Mouse (Mus musculus): ENCODE measurements around the gene Prr12. TPM values are rescaled to one million over a fixed set of nuclear protein-coding genes. Genes with fewer than 3 reads are reported as not detected.
"Not testable (repeated sequence)": the region's sequence is repeated elsewhere in the genome, so short reads cannot be mapped to it uniquely, and the experiment has no call there.

Gene Prr12
- 42.6 and 44.6 TPM in 2 replicates for total RNA-seq (2021)
- long read RNA-seq, experiment 1, partial matches to known transcripts: 8 of 14 reads
- long read RNA-seq, experiment 1, other reads (novel, unspliced or antisense): 5 of 14 reads
- long read RNA-seq, experiment 2, partial matches to known transcripts: 2 of 6 reads
- long read RNA-seq, experiment 2, other reads (novel, unspliced or antisense): 2 of 6 reads

GRCm38 (mm10) chr7:45052862-45053116, at the start of gene Prr12:
TSS of gene Prr12 (minus strand) at chr7:45052881.
- no peak for DNase-seq

GRCm38 (mm10) chr7:45102441-45102840, 49.8 kb upstream of the Prr12 start:
- DNase-seq: peak; percentile 8

DNA sequence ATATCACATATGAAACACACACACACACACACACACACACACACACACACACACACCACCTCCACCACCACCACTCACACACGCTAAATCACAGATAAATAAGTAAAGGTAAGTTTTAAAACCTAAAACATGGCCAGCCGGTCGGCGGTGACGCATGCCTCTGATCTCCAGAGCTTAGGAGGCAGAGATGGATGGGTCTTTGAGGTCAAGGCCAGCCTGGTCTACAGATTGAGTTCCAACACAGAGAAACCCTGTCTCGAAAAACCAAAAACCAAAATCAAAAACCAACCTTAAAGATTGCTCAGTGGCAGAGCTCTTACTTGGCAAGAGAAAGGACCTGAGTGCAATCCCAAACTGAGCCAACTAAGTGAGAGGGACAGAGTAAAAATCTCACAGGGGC, 47.4 kb upstream of the Prr12 start:
- DNase-seq: peak; percentile 69

GRCm38 (mm10) chr7:45098541-45099240, 46.0 kb upstream of the Prr12 start:
- DNase-seq: peak; percentile 38

DNA sequence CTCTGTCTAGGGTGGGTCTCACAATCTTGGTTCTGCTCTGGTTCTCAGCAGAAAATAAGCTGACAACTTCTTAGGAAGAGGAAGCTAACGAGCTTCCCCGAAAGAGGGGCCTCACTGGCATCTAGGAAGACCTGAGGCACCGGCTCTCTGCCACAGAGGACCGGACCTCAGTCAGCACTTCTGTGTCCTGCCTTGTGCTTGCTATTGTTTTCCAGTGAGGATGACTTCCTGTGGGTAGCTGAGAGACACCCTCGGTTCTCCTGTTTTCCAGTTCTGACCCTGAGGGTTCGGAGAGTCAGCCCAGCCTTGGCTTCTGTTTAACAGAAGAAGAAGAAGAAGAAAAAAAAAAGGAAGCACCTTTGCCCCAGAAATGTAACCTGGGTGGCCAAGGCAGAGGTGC, 44.8 kb upstream of the Prr12 start:
- peak; percentile 29 for DNase-seq

DNA sequence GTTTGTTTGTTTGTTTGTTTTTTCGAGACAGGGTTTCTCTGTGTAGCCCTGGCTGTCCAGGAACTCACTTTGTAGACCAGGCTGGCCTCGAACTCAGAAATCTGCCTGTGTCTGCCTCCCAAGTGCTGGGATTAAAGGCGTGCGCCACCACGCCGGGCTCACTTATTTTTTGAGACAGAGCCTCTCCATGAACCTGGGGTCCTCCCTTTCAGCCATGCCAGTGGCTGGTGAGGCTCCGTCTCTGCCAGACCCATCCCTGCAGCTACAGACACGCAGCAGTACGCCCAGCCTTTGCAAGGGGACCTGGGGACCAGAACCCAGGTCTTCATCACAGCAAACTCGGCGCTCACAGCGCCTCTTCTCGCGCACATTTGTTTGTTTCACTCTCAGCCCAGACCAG, 43.3 kb upstream of the Prr12 start:
- DNase-seq: not testable (repeated sequence)

DNA sequence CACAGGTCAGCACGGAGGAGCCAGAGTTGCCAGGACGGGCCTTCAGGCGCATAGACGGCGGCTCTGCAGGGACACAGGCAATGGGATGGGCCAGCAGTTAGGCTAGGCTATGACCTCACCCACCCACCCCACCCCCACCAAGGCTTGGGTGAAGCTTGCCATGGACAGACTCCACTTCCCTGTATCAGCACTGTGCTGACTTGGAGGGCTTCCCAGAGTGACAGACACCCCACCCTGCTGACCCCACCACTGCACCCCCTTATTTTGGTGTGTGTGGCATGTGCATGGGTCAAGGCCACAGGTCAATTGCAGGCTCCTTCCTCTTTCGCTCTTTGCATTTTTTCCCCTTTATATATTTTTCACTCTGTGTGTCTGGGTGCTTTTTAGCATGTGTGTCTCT, 42.7 kb upstream of the Prr12 start:
- DNase-seq: peak; percentile 4

- DNase-seq: peak; percentile 2
Observed at GRCm38 (mm10) chr7:45094121-45094520, 41.4 kb upstream of the Prr12 start.

DNA sequence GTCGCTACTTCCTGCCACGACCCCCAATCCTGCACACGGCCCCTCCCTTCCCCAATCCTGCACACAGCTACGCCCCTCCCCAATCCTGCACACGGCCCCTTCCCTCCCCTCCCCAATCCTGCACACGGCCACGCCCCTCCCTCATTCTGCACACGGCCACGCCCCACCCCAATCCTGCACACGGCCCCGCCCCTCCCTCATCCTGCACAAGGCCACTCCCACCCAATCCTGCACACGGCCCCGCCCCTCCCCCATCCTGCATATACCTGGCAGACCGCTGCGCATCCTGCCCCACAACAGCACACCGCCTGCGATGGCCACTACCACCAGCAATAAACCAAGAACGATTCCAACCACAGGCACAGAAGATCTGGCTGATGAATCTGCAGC, 40.8 kb upstream of the Prr12 start:
- peak; percentile 28 for DNase-seq

DNA sequence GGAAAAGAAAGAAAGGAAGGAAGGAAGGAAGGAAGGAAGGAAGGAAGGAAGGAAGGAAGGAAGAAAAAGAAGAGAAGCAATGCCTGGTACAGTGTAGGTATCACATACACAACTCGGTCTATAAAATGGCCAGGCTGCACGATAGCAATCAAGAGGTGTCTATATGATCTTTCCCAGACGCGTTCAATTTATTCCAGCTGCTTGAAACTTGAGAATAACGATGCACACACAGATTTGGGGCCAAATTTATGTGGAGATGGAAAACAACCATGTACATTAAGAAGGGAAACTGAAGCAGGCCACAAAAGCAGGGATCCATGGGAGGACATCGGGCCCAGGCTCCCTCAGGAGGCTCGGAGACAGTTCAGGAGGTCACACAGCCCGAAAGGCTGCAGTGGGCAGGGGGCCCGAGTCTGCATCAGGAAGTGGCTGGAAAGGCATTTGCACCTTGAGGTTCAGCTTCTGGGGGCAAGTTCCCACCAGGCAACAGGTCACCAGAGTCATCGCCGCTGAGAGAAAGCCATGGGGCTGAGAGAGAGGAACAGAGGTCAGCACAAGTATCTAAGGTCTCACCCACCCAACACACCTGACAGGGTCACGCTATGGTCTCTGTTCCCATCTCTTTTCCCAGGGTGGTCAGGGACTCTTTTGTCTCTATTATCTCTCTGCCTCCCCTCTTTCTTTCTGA, 40.3 kb upstream of the Prr12 start:
- peak; percentile 5 for DNase-seq

DNA sequence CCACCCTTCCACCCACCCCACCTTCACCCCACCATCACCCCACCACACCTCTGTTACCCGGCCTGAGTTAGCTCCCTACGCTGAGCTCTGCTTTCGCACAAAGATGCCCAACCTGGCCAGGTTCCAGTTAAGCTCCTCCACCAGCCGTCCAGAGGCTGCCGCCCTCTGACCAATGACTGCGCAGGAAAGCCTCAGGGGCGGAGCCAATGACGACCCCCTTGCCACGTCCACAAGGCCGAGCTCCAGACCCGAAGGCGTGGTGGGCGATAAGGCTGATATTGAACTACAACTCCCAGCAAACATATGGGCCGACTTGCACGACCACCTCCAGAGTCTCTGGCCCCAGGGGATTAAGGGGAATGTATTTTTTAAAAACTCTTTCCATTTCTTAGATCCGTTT, 39.4 kb upstream of the Prr12 start, which contains the start of gene Rcn3:
TSS of gene Rcn3 (minus strand) at position 174 of the 400 bp plus-strand sequence.
- peak; percentile 91 for DNase-seq

DNA sequence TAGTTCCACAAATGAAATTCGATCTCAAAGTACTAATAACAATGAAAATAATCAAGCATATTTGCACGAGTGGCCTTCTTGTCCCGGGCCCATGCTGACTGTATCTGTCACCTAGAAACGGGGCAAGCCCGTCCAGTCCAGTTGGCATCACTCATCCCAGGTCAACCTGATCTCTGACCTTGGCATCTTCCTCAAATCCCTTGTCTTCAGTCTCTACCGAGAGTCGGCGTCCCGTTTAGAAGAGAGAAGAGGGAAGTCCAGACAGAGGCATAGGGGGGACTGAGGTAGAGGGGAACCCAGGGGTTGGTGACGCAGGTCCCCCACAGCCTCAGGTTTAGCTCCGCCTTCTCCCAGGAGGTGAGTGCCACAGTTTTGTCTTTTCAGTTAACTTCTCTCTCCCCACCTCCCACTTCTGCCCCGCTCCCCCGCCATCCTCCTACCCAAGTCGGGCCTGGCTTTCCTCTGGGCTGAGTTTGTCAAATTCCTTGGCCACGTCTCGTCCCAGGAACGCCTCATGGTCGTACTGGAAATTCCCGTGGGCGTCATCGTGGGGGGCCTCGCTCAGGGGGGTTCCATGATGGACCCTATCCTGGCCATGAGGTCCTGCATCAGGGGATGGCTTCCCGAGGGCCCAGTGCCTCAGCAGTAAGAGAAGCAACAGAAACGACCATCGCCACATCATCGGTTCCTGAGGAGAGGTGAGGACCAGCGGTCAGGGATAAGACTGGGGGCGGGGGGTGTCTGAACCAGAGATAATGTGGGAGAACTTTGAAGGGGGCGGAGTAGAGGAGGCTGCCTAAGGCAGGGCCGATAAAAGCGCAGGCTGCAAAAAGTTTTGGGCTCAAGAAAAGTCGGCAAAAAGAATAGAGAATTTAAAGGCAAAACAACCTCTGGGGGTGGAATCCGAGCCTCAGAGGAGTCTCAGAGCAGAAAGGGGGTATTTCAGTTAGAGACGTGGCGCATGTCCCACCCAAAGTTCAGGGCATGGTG, 38.6 kb upstream of the Prr12 start:
- peak; percentile 26 for DNase-seq

DNA sequence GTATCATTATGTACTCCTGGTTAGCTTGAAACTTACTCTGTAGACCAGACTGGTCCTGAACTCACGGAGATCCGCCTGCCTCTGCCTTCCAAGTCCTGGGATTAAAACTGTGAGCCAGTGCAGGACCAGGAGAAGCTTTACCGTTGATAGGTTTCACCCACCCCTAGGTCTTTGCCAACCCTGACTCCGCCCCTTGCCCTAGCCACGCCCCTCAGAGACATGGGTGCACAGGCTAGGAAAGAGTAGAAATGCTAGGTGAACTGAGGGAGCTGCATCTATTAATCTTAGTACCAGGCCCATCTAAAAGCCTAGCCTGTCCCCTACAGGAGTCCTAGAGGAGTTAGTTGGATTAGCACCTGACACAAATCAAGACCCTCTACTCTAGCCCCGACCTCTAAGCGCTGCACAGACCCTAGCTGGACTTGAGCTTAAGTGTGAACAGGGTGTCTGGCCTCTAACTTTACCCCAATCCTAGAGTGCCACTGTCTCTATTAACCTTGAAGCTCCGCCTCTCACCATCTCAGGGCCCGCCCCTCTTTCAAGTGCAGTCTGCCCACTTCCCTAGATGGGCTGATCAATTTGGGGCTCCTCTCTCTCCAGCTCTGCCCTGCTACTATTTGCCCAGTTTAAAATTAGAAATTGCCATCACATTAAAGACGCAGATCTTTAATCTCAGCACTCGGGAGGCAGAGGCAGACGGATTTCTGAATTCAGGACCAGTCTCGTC, 37.7 kb upstream of the Prr12 start:
- DNase-seq: peak; percentile 36

- peak; percentile 1 for DNase-seq
Observed at GRCm38 (mm10) chr7:45088597-45088996, 35.9 kb upstream of the Prr12 start.

DNA sequence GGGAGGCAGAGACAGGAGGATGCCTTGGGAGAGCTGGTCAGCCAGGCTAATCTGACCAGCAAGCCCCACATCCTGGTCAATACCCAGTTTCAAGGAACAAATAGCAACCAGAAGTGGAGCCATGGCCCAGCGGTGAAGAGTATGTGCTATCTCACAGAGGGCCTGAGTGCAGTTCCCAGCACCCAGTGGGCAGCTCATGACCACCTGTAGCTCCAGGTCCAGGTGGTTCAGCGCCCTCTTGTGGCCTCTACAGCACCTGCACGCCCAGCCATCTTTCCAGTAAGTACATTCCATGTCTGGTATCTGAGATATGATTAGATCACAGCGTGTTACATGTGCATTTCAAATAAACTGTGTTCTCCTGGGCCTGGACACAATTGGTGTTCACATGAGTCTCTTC, 33.4 kb upstream of the Prr12 start:
- DNase-seq: peak; percentile 2

GRCm38 (mm10) chr7:45083300-45083890, 30.7 kb upstream of the Prr12 start:
- no peak for DNase-seq

- DNase-seq: peak; percentile 53
Observed at GRCm38 (mm10) chr7:45082401-45083299, 30.0 kb upstream of the Prr12 start.

GRCm38 (mm10) chr7:45081016-45081415, 28.3 kb upstream of the Prr12 start:
- no peak for DNase-seq

DNA sequence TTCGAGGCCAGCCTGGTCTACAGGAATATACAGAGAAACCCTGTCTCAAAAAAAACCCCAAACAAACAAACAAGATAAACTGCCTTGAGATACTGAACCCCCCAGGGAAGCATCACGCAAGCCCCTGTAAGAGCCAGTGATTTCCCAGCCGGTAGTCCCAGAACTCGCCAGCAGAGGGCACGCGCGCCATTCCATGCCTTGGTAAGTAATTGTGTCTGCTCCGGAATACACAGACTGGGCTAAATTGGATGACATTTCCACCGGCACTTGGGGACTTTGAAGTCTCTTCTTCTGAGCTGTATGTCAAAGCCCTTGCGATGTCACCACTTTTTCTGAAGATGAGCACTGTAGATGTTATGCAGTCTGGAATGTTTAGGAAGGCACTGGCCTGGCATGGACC, 27.2 kb upstream of the Prr12 start:
- peak; percentile 92 for DNase-seq

GRCm38 (mm10) chr7:45078513-45078912, 25.8 kb upstream of the Prr12 start:
- DNase-seq: peak; percentile 89

Measured in adrenal gland, postnatal 14 days (tissue).